Mouse (Mus musculus): ENCODE data around the gene Col4a3.

Col4a3 gene

DNA sequence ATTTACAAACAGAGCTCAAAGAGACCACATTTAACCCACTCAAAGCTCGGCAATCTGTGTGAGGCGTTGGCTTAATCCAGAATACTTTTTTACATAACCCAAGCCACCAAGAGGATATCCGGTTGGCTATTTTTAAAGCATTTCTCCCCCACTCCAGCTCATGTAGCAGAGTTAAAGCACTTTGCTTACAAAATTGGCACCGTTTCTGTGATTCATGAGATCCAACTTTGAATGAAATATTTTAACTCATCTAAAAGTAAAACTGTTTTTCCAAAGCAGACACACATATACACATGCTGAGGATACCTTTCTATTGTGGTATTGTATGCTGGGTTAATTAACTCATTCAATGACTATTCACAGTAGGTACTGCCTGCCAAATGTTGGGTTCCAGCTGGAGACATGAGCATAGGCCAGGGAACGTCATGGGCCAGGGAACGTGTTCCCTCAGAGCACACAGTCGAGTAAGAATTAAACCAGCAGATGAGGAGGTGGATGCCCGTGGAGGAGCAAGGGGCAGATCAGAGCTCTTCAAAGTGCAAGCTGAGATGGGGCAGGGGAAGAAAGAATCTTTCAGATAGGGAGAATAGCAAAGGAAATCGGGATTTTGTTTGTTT lies 22.0 kb downstream of the Col4a3 start:
- DNase-seq (ENCODE audit: low spot score): no peak

DNA sequence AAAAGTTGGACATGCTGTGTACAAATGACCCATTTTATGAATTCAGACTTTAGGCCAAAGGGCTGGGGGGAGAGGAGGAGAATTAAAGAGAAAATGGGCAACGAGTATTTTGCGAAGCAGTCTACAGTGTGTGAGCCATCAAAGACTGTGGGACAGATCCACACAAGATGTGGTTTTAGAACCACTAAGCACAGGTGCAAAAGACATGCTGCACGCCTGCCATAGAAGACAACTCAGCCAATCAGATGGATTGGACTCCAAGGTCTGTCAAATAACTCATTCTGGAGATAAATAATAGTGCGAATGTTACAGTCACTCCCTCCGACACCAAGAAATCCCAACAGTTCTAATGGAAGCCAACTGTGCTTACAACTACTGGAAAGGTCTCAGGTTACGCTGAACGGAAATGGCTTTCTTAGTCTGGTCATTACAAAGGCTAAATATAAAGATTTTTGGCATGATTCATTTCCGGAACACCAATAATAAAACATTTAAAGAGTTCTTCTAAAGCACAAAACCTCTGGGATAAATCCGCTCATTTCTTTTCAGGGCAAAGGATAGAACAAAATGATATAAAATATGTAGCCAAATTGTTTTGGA lies 25.4 kb downstream of the Col4a3 start:
- DNase-seq (ENCODE audit: low spot score): no peak

GRCm38 (mm10) chr1:82618001-82618400 lies 31.3 kb downstream of the Col4a3 start:
- DNase-seq (ENCODE audit: low spot score): no peak

DNA sequence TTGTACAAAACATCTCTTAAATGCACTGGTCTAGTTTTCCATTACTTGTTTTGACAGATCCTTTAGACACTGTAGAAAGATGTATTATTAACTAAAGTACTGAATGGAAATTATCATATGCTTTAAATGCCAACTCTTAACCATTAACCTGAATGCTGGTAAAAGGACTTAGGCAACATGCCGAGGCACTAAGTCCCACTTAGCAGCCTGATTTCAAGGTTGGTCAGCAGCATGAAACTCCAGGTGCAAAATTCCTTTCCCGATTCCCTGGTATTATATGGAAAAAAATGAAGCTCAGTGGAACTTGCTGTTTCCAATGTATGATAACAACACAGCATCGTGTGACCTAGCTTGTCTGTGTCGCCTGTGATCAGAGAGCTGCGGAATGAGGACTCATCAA lies 31.9 kb downstream of the Col4a3 start:
- DNase-seq (ENCODE audit: low spot score): no peak

GRCm38 (mm10) chr1:82619981-82620380 lies 33.3 kb downstream of the Col4a3 start:
- DNase-seq (ENCODE audit: low spot score): no peak

- no peak for DNase-seq (ENCODE audit: low spot score)
Observed at GRCm38 (mm10) chr1:82624934-82625333, 38.2 kb downstream of the Col4a3 start.

- DNase-seq (ENCODE audit: low spot score): no peak
Observed at GRCm38 (mm10) chr1:82625474-82625873, 38.8 kb downstream of the Col4a3 start.

- no peak for DNase-seq (ENCODE audit: low spot score)
Observed at GRCm38 (mm10) chr1:82627652-82628051, 40.9 kb downstream of the Col4a3 start.

DNA sequence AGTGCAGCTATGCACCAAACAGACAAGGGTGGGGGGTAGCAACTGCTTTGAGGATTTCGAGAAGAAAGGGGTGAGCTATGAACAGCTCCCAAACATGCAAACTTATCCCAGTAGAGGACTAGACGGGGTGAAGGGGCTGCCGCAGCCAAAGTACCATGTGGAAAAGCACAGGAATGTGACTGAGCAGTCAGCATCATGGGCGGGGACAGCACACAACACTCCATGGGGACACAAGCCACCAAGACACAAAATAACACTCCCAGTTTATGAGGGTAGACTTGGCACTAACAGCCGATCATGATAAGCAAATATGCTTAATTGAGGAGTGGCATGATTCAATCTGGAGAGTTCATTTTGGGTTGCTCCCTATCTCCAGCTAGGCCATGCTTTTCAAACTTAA lies 42.8 kb downstream of the Col4a3 start:
- DNase-seq (ENCODE audit: low spot score): no peak

DNA sequence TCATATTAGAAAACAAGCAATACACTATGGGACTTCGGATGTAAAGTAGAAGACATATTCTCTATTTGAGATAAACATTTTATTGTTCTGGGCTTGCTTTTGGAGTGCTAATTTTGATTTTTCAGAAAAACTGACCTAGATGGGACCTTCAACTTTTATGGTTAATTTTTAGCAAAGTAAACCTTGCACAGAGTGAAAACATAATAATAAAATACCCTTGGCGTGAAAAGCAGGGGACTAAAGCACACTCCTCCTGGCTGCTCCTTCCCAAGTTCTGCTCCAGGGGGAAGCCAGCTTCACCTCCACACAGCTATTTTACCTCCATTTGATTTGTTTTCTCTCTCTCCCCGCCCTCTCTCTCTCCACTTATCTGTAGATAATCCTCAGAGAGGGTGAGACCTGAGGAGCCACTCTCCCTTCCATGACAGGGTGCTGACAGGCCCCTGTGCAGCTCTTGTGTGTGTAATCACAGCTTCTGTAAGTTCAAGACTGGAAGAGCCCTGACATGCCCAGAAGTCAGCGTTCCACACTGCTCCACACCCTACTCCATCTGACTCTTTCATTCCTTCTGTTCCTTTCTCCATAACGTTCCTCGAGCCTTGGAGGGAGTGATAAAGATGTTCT lies 44.6 kb downstream of the Col4a3 start:
- no peak for DNase-seq (ENCODE audit: low spot score)

GRCm38 (mm10) chr1:82634545-82635253 lies 48.0 kb downstream of the Col4a3 start:
- no peak for DNase-seq (ENCODE audit: low spot score)

GRCm38 (mm10) chr1:82635254-82635620 lies 48.5 kb downstream of the Col4a3 start:
- DNase-seq (ENCODE audit: low spot score): no peak

GRCm38 (mm10) chr1:82636321-82636720 lies 49.6 kb downstream of the Col4a3 start:
- no peak for DNase-seq (ENCODE audit: low spot score)

DNA sequence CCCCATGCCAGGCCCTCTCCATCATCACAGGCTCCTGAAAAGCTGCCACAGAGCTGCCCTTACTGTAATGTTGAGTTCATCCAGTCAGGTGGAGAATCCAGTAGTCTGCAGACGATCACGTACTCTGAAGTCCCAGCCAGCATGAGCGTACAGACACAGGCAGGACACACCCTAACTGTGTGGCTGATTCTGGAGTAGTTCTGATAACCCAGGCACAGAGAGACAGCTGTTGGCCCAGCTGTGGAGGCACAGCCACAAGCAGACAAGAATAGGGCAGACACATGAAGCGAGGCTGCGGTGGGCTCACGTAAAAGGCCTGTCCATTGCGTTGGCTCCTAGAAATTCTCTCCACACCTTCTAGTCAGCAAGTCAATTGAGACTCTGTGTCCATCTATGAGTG lies 50.7 kb downstream of the Col4a3 start:
- peak; percentile 65 for DNase-seq (ENCODE audit: low spot score)

- no peak for DNase-seq (ENCODE audit: low spot score)
Observed at GRCm38 (mm10) chr1:82638428-82638827, 51.7 kb downstream of the Col4a3 start.

GRCm38 (mm10) chr1:82641316-82641987 lies 54.7 kb downstream of the Col4a3 start:
- peak; percentile 71 for DNase-seq (ENCODE audit: low spot score)

DNA sequence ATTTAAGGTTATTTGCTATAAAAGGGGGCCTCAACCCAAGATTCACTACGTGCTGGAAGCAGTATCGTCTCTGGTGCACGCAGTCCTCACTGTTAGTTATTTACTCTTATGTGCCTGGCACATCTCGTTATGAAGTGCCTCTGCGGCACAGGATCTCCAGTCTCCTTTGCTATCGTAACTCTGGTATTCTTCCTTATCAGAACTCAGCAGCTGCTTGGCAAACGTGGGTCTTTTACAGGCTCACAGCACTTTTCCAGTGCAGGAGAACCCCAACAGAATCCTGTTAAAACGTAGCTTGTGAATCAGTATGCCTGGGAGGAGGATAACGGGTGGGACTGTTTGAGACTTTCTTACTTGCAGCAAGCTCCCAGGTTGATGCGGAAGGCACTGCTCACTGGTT lies 61.3 kb downstream of the Col4a3 start:
- peak; percentile 53 for DNase-seq (ENCODE audit: low spot score)

DNA sequence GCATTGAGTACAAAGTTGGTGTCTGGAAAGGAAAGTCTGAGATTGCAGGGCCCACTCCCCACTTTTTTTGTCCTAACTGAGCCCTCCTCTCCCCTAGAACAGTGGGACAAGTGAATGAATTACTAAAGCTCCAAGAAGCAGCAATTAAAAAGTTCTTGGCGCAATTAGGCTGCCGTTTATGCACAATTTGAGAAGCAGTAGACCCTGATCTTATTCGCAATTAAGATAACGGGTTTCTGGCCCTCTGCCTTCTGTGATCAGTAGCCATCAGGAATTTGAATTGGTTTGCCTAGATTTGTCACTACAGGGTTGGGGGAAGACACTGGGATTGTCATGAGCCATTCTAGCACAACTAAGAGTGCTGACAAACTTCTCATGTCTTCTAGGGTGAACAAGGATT lies 64.1 kb downstream of the Col4a3 start:
- DNase-seq (ENCODE audit: low spot score): no peak

- DNase-seq (ENCODE audit: low spot score): no peak
Observed at GRCm38 (mm10) chr1:82654046-82654445, 67.3 kb downstream of the Col4a3 start.

GRCm38 (mm10) chr1:82656452-82656851 lies 69.7 kb downstream of the Col4a3 start:
- no peak for DNase-seq (ENCODE audit: low spot score)

GRCm38 (mm10) chr1:82662269-82662668 lies 75.5 kb downstream of the Col4a3 start:
- DNase-seq (ENCODE audit: low spot score): no peak

- no peak for DNase-seq (ENCODE audit: low spot score)
Observed at GRCm38 (mm10) chr1:82663522-82663921, 76.8 kb downstream of the Col4a3 start.

DNA sequence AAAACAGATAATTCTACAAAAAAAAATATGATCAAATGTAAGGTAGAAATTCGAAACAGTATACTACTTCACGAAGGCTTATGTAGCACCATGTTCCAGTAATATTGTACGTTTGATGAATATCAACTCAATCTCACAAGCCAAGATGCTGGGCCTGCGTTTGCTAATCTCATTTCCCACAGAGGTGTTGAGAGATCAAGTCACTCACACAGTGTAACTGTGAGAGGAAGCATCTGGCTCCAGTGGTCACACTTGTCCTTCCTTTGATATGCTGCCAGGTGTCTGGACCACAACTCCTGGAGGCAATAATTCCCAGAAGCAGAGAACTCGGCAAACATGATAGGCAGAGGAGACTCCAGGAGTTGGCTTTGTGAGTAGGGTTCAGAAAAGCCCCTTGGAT lies 99.6 kb downstream of the Col4a3 start:
- DNase-seq (ENCODE audit: low spot score): no peak
